Mouse (Mus musculus): ENCODE results near the gene Zfp385a. TPM values are rescaled to one million over a fixed set of nuclear protein-coding genes. Genes with fewer than 3 reads are reported as not detected.

Zfp385a gene
- polyA plus RNA-seq, 1 experiment: 35.6 TPM

GRCm38 (mm10) chr15:103302341-103303021 is 37.4 kb downstream of the Zfp385a start:
- H3K4me3 ChIP-seq: no peak overlapping the region
- no peaks in the 10 kb centered on the region for H3K27me3 ChIP-seq (ENCODE audit: control insufficient read depth, insufficient read depth, insufficient read length)
- peak overlapping the region; percentile 61 for H3K4me2 ChIP-seq (ENCODE audit: low read depth)
- TF ChIP-seq TCF12 (IDR thresholded peaks at IDR 0.05; ENCODE audit: insufficient read depth, poor library complexity, severe bottlenecking) (no peak), MYOD1 (IDR thresholded peaks at IDR 0.05; ENCODE audit: control insufficient read depth in 1 of 3, insufficient read length in 2 of 3, low read depth in 2 of 3) (peak in 2 of 3 experiments; percentile 83 to 93), MAX (IDR thresholded peaks at IDR 0.05; ENCODE audit: low read depth) (no peak), USF1 (IDR thresholded peaks at IDR 0.05; ENCODE audit: low read depth) (peak; percentile 22), POLR2AphosphoS2 (IDR thresholded peaks at IDR 0.05; ENCODE audit: insufficient read length, low read depth) (peak; percentile 32), SRF (IDR thresholded peaks at IDR 0.05; ENCODE audit: control insufficient read depth, insufficient read length, low read depth) (peak; percentile 9)
- H3ac ChIP-seq (ENCODE audit: control insufficient read depth, insufficient read length): no peak overlapping the region
- H3K79me2 ChIP-seq (ENCODE audit: control insufficient read depth, insufficient read depth): no peaks in the 10 kb centered on the region
- H3K36me3 ChIP-seq (ENCODE audit: control insufficient read depth, insufficient read depth): peaks cover 21% of the 10 kb centered on the region

- no peaks in the 10 kb centered on the region for H3K79me2 ChIP-seq (ENCODE audit: control insufficient read depth, insufficient read depth)
- TF ChIP-seq E2F4 (IDR thresholded peaks at IDR 0.05; ENCODE audit: insufficient read depth): no peak
- TF ChIP-seq POLR2AphosphoS2 (IDR thresholded peaks at IDR 0.05; ENCODE audit: insufficient read length, low read depth): no peak
- no peak for TF ChIP-seq REST (IDR thresholded peaks at IDR 0.05; ENCODE audit: insufficient read depth, insufficient read length)
- no peak for TF ChIP-seq POLR2A (IDR thresholded peaks at IDR 0.05; ENCODE audit: insufficient read length, low read depth)
- no peak for TF ChIP-seq CEBPB (IDR thresholded peaks at IDR 0.05; ENCODE audit: insufficient read depth, poor library complexity, severe bottlenecking)
- TF ChIP-seq MAX (IDR thresholded peaks at IDR 0.05; ENCODE audit: low read depth): no peak
- TF ChIP-seq MYOD1 (IDR thresholded peaks at IDR 0.05; ENCODE audit: control insufficient read depth in 1 of 3, insufficient read length in 2 of 3, low read depth in 2 of 3): no peak
- TF ChIP-seq TCF3 (IDR thresholded peaks at IDR 0.05; ENCODE audit: insufficient read length, low read depth): no peak
- no peak for TF ChIP-seq SRF (IDR thresholded peaks at IDR 0.05; ENCODE audit: control insufficient read depth, insufficient read length, low read depth)
- TF ChIP-seq USF1 (IDR thresholded peaks at IDR 0.05; ENCODE audit: low read depth): no peak
- TF ChIP-seq MYOG (IDR thresholded peaks at IDR 0.05; ENCODE audit: control insufficient read depth in 1 of 3, insufficient read depth in 1 of 3, insufficient read length in 2 of 3, low read depth in 2 of 3): no peak
- no peak for TF ChIP-seq TCF12 (IDR thresholded peaks at IDR 0.05; ENCODE audit: insufficient read depth, poor library complexity, severe bottlenecking)
- H3K36me3 ChIP-seq (ENCODE audit: control insufficient read depth, insufficient read depth): peaks cover 27% of the 10 kb centered on the region
- H3K4me2 ChIP-seq (ENCODE audit: low read depth): peak overlapping the region; percentile 61
- no peak overlapping the region for H3K4me3 ChIP-seq
- no peaks in the 10 kb centered on the region for H3K27me3 ChIP-seq (ENCODE audit: control insufficient read depth, insufficient read depth, insufficient read length)
- H3ac ChIP-seq (ENCODE audit: control insufficient read depth, insufficient read length): no peak overlapping the region
These were observed 38.1 kb downstream of the Zfp385a start for GRCm38 (mm10) chr15:103301547-103302340.

DNA sequence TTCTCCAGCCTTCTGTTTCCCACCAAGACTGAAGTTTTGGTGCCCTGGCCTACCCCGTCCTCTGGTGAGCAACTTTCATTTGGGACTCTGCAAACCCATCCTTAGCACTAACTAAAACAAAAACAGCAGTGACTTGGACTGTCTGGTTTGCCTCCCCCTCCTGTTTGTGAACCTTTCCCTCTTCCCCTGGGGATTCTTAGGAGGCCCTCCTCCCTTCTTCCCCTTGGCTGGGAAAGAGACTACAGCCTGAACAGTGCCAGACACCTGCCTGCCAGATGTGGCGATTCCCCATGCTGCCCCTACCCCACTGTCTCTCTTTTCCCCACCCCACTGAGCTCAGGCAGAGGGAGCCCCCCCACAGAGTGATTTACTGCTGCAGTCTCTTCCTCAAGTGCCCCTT is 38.8 kb downstream of the Zfp385a start:
- peak in 1 of 3 experiments; percentile 35 for TF ChIP-seq MYOD1 (IDR thresholded peaks at IDR 0.05; ENCODE audit: control insufficient read depth in 1 of 3, insufficient read length in 2 of 3, low read depth in 2 of 3)
- no peak for TF ChIP-seq MYOG (IDR thresholded peaks at IDR 0.05; ENCODE audit: control insufficient read depth in 1 of 3, insufficient read depth in 1 of 3, insufficient read length in 2 of 3, low read depth in 2 of 3)
- TF ChIP-seq CEBPB (IDR thresholded peaks at IDR 0.05; ENCODE audit: insufficient read depth, poor library complexity, severe bottlenecking): no peak
- TF ChIP-seq MAX (IDR thresholded peaks at IDR 0.05; ENCODE audit: low read depth): no peak
- Histone ChIP-seq H3K79me2 (ENCODE audit: control insufficient read depth, insufficient read depth) (no peaks in the 10 kb centered on the region), H3K4me2 (ENCODE audit: low read depth) (peak overlapping the region; percentile 7), H3K36me3 (ENCODE audit: control insufficient read depth, insufficient read depth) (peaks cover 34% of the 10 kb centered on the region), H3K4me3 (no peak overlapping the region), H3ac (ENCODE audit: control insufficient read depth, insufficient read length) (no peak overlapping the region), H3K27me3 (ENCODE audit: control insufficient read depth, insufficient read depth, insufficient read length) (no peaks in the 10 kb centered on the region)

DNA sequence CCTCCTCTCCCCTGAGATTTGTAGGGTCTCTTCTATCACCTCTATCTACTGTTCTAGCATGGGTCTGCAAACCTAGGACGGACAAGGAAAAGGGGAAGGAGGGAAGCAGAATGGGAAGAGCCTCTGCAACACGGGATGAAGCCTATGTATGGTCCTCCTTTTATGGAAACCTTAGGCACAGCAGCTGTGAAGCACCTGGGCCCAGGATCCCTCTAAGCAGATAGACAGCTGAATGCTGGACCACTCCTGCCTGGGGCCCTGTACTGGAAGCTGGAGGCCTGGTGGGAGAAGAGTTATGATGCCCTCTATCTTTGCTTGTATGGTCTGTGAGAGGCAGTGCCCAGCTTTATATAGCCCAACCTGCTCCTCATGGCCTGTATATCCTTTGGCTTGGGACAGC is 39.3 kb downstream of the Zfp385a start:
- TF ChIP-seq E2F4 (IDR thresholded peaks at IDR 0.05; ENCODE audit: insufficient read depth) (no peak), POLR2AphosphoS2 (IDR thresholded peaks at IDR 0.05; ENCODE audit: insufficient read length, low read depth) (peak; percentile 15)
- Histone ChIP-seq H3K79me2 (ENCODE audit: control insufficient read depth, insufficient read depth) (no peaks in the 10 kb centered on the region), H3ac (ENCODE audit: control insufficient read depth, insufficient read length) (no peak overlapping the region), H3K27me3 (ENCODE audit: control insufficient read depth, insufficient read depth, insufficient read length) (no peaks in the 10 kb centered on the region), H3K36me3 (ENCODE audit: control insufficient read depth, insufficient read depth) (peaks cover 34% of the 10 kb centered on the region), H3K4me2 (ENCODE audit: low read depth) (no peak overlapping the region), H3K4me3 (no peak overlapping the region)

DNA sequence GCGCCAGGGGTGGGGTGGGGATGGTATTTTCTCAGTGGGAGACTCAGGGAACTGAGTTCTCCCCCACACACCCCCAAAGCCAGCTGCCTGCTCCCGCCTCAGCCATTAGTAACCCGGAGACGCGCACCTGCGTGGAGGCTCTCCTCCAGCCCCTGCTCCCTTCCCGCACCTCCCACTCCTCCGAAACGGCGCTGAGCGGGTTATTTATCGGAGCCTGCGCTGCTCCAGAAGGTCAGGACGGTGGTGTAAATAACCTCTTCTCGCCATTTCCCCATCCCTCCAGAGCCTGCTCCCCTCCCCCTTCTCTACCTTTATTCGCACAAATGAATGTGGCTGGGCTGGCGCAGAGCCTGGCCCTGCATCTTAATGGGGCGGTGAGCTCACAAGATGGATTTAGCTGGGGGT is 39.8 kb downstream of the Zfp385a start:
- TF ChIP-seq POLR2A (IDR thresholded peaks at IDR 0.05; ENCODE audit: insufficient read length, low read depth) (no peak), E2F4 (IDR thresholded peaks at IDR 0.05; ENCODE audit: insufficient read depth) (no peak), MYOD1 (IDR thresholded peaks at IDR 0.05; ENCODE audit: control insufficient read depth in 1 of 3, insufficient read length in 2 of 3, low read depth in 2 of 3) (no peak), USF1 (IDR thresholded peaks at IDR 0.05; ENCODE audit: low read depth) (no peak), TCF12 (IDR thresholded peaks at IDR 0.05; ENCODE audit: insufficient read depth, poor library complexity, severe bottlenecking) (no peak), REST (IDR thresholded peaks at IDR 0.05; ENCODE audit: insufficient read depth, insufficient read length) (no peak)
- H3K36me3 ChIP-seq (ENCODE audit: control insufficient read depth, insufficient read depth): peaks cover 39% of the 10 kb centered on the region
- no peaks in the 10 kb centered on the region for H3K79me2 ChIP-seq (ENCODE audit: control insufficient read depth, insufficient read depth)
- H3K4me2 ChIP-seq (ENCODE audit: low read depth): no peak overlapping the region
- no peaks in the 10 kb centered on the region for H3K27me3 ChIP-seq (ENCODE audit: control insufficient read depth, insufficient read depth, insufficient read length)
- H3K4me3 ChIP-seq: no peak overlapping the region
- H3ac ChIP-seq (ENCODE audit: control insufficient read depth, insufficient read length): no peak overlapping the region

All from myocyte (in vitro differentiated cells).